Mouse (Mus musculus): ENCODE measurements around the gene Maml3.

- TF ChIP-seq MAFK (IDR thresholded peaks at IDR 0.05; ENCODE audit: insufficient read depth, low read depth, low read length) (no peak), ZNF384 (IDR thresholded peaks at IDR 0.05; ENCODE audit: low read depth, low read length) (no peak), CHD2 (IDR thresholded peaks at IDR 0.05; ENCODE audit: low read depth, low read length) (no peak)
Observed at GRCm38 (mm10) chr3:51890181-51890580, 214.7 kb downstream of the Maml3 start.

Data from ES-E14 (cell line).